Mouse (Mus musculus): ENCODE data around the gene Add3. TPM values are rescaled to one million over a fixed set of nuclear protein-coding genes. Genes with fewer than 3 reads are reported as not detected.

Add3 gene
- total and polyA plus RNA-seq, 3 experiments, result 16.3 to 18.4 (median 16.4) TPM

DNA sequence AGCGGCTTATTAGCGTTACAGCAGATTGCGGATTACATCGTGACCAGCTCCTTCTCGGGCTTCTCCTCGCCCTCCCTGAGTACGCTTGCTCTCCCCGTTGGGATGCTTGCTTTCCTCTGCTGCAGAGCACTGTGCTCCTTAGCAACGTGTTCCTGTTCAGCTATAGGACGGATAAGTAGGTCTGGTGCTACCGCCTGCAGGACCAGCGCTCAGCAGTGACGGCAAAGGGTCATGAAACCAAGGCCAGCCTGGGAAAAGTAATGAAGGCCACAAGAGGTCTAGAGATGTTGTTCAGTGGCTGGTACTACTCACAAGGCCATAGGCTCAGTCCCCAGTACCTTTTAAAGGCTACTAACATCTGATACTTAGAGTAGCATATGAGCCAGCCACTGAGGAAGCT is 86.4 kb downstream of the Add3 start:
- in situ Hi-C loops (cut with MboI; ENCODE audit: low pct_ligation_motif_present, low pct_unique_long_range_greater_than_20kb, low sequenced_read_pairs), result no loop called here
- Histone ChIP-seq H3K27me3 (replicated peaks) (no peaks in the 10 kb centered on the region), H3K9me3 (replicated peaks; ENCODE audit: low read length) (no peaks in the 10 kb centered on the region), H3K4me1 (ENCODE audit: control insufficient read depth in 1 of 2, insufficient read depth in 2 of 2) (peaks cover 3 to 38% of the 10 kb centered on the region in 2 experiments), H3K27ac (ENCODE audit: insufficient read depth, low read depth) (no peak overlapping the region), H3K79me2 (replicated peaks; ENCODE audit: control insufficient read depth, extremely low read depth, insufficient read depth, poor library complexity, severe bottlenecking) (no peaks in the 10 kb centered on the region), H3K4me3 (replicated peaks in 1 of 3; ENCODE audit: low read depth in 2 of 3, low read length in 2 of 3, poor library complexity in 1 of 3) (no peak overlapping the region), H3K9ac (ENCODE audit: insufficient read depth, low read depth) (no peak overlapping the region), H3K4me2 (ENCODE audit: insufficient read depth, low read depth, poor library complexity, severe bottlenecking) (no peak overlapping the region), H3K36me3 (replicated peaks in 1 of 2; ENCODE audit: control insufficient read depth in 1 of 2, insufficient read depth in 1 of 2, low read length in 1 of 2) (peaks cover 12 to 32% of the 10 kb centered on the region in 2 experiments)
- dilution Hi-C loops (cut with MboI; ENCODE audit: extremely low pct_ligation_motif_present, extremely low pct_unique_long_range_greater_than_20kb, low sequenced_read_pairs), result no loop called here
- no peak for DNase-seq (ENCODE audit: extremely low read depth)
- TF ChIP-seq RAD21 (IDR thresholded peaks at IDR 0.05; ENCODE audit: low read depth, low read length) (no peak), ELF1 (IDR thresholded peaks at IDR 0.05; ENCODE audit: low read depth, low read length) (no peak), MAFK (IDR thresholded peaks at IDR 0.05; ENCODE audit: insufficient replicate concordance, low read length) (no peak), ZC3H11A (IDR thresholded peaks at IDR 0.05; ENCODE audit: low read depth, low read length) (no peak), RCOR1 (conservative IDR thresholded peaks at IDR 0.05; ENCODE audit: low read depth, low read length) (no peak), NRF1 (IDR thresholded peaks at IDR 0.05; ENCODE audit: low read depth, low read length) (no peak), USF2 (conservative IDR thresholded peaks at IDR 0.05; ENCODE audit: low read depth, low read length) (no peak), ZKSCAN1 (IDR thresholded peaks at IDR 0.05; ENCODE audit: borderline replicate concordance, low read depth, low read length) (no peak), MAZ (IDR thresholded peaks at IDR 0.05; ENCODE audit: low read depth, low read length) (no peak), HCFC1 (IDR thresholded peaks at IDR 0.05; ENCODE audit: low read depth, low read length) (no peak), IRF4 (IDR thresholded peaks at IDR 0.05; ENCODE audit: low read depth, low read length) (no peak), MAX (IDR thresholded peaks at IDR 0.05; ENCODE audit: low read length) (no peak), POLR2A (IDR thresholded peaks at IDR 0.05; ENCODE audit: low read depth, low read length) (no peak), EP300 (IDR thresholded peaks at IDR 0.05; ENCODE audit: low read length) (no peak), GABPA (IDR thresholded peaks at IDR 0.05; ENCODE audit: insufficient replicate concordance, low read depth, low read length) (no peak), CTCF (conservative IDR thresholded peaks at IDR 0.05 in 1 of 2, IDR thresholded peaks at IDR 0.05 in 1 of 2; ENCODE audit: low read depth in 2 of 2, low read length in 2 of 2) (no peak), ZNF384 (IDR thresholded peaks at IDR 0.05; ENCODE audit: low read depth, low read length) (no peak), E2F4 (IDR thresholded peaks at IDR 0.05; ENCODE audit: insufficient replicate concordance, low read depth, low read length) (no peak), JUN (IDR thresholded peaks at IDR 0.05; ENCODE audit: insufficient read depth, low read depth, low read length) (no peak)

GRCm38 (mm10) chr19:53228064-53228794 is 88.0 kb downstream of the Add3 start:
- dilution Hi-C loops (cut with MboI; ENCODE audit: extremely low pct_ligation_motif_present, extremely low pct_unique_long_range_greater_than_20kb, low sequenced_read_pairs), result no loop called here

More at GRCm38 (mm10) chr19:53228064-53228794, 88.0 kb downstream of the Add3 start:
- no peak overlapping the region for H3K27ac ChIP-seq (ENCODE audit: insufficient read depth, low read depth)
- no peaks in the 10 kb centered on the region for H3K79me2 ChIP-seq (replicated peaks; ENCODE audit: control insufficient read depth, extremely low read depth, insufficient read depth, poor library complexity, severe bottlenecking)
- H3K36me3 ChIP-seq (replicated peaks in 1 of 2; ENCODE audit: control insufficient read depth in 1 of 2, insufficient read depth in 1 of 2, low read length in 1 of 2), result peaks cover 20 to 39% of the 10 kb centered on the region in 2 experiments
- no peak overlapping the region for H3K9ac ChIP-seq (ENCODE audit: insufficient read depth, low read depth)
- TF ChIP-seq CTCF (conservative IDR thresholded peaks at IDR 0.05 in 1 of 2, IDR thresholded peaks at IDR 0.05 in 1 of 2; ENCODE audit: low read depth in 2 of 2, low read length in 2 of 2), result no peak
- TF ChIP-seq ZMIZ1 (IDR thresholded peaks at IDR 0.05; ENCODE audit: low read depth, low read length), result no peak
- no peak for TF ChIP-seq CHD1 (IDR thresholded peaks at IDR 0.05; ENCODE audit: low read depth, low read length)
- no peak for TF ChIP-seq USF1 (IDR thresholded peaks at IDR 0.05; ENCODE audit: low read depth, low read length)
- TF ChIP-seq ZC3H11A (IDR thresholded peaks at IDR 0.05; ENCODE audit: low read depth, low read length), result no peak
- no peak for TF ChIP-seq NRF1 (IDR thresholded peaks at IDR 0.05; ENCODE audit: low read depth, low read length)
- TF ChIP-seq TCF12 (IDR thresholded peaks at IDR 0.05; ENCODE audit: low read depth, low read length), result no peak
- TF ChIP-seq SMC3 (IDR thresholded peaks at IDR 0.05; ENCODE audit: low read depth, low read length), result no peak
- TF ChIP-seq POLR2AphosphoS2 (IDR thresholded peaks at IDR 0.05; ENCODE audit: low read depth, low read length), result no peak
- no peak for TF ChIP-seq CHD2 (IDR thresholded peaks at IDR 0.05; ENCODE audit: low read length)
- no peak for TF ChIP-seq ETS1 (conservative IDR thresholded peaks at IDR 0.05; ENCODE audit: low read depth, low read length)
- TF ChIP-seq EP300 (IDR thresholded peaks at IDR 0.05; ENCODE audit: low read length), result no peak
- no peak for TF ChIP-seq ZKSCAN1 (IDR thresholded peaks at IDR 0.05; ENCODE audit: borderline replicate concordance, low read depth, low read length)
- TF ChIP-seq MYC (IDR thresholded peaks at IDR 0.05; ENCODE audit: low read depth, low read length), result no peak
- no peak for TF ChIP-seq NELFE (IDR thresholded peaks at IDR 0.05; ENCODE audit: low read depth, low read length)
- in situ Hi-C loops (cut with MboI; ENCODE audit: low pct_ligation_motif_present, low pct_unique_long_range_greater_than_20kb, low sequenced_read_pairs), result no loop called here
- no peaks in the 10 kb centered on the region for H3K27me3 ChIP-seq (replicated peaks)
- H3K4me3 ChIP-seq (replicated peaks in 1 of 3; ENCODE audit: low read depth in 2 of 3, low read length in 2 of 3, poor library complexity in 1 of 3), result no peak overlapping the region
- H3K4me2 ChIP-seq (ENCODE audit: insufficient read depth, low read depth, poor library complexity, severe bottlenecking), result no peak overlapping the region
- no peaks in the 10 kb centered on the region for H3K9me3 ChIP-seq (replicated peaks; ENCODE audit: low read length)
- peaks cover 5 to 53% of the 10 kb centered on the region in 2 experiments for H3K4me1 ChIP-seq (ENCODE audit: control insufficient read depth in 1 of 2, insufficient read depth in 2 of 2)
- DNase-seq (ENCODE audit: extremely low read depth), result no peak
